Mouse (Mus musculus): ENCODE measurements around the gene U2af1l4. TPM values are rescaled to one million over a fixed set of nuclear protein-coding genes. Genes with fewer than 3 reads are reported as not detected.

U2af1l4 gene
- polyA plus RNA-seq, 1 experiment from 2014 or later, result 122 TPM

DNA sequence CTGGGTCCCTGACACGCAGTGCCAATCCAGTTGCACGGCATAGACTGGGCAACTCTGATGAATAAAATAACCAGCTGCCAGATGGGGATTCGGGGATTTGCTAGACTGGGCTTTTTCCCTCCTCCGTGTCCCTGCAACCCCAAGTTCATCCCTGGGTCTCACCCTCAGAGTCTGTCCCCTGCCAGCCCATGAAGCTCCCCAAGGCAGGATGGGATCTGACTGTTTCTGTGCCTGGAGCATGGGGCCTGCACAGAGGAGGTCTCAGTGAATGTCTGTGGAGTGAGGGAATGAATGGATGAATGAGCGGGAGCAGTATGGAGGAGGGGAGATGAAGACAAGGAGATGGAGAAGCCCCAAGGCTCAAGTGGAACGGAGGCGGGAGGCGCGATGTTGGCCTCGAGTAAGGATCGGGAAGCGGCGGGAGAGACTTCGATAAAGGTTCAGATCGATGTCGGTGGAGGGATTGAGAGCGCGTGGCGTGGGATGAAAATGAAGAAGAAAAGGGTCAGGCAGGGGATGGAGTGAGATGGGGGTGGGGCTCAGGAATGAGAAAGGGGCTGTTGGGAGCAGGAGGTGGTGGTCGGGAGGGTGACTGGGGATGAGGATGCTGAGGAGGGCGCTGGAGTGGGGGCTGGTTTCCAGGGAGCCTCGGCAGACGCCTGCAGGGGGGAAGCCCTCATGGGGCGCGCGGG lies 29.0 kb upstream of the U2af1l4 start:
- Histone ChIP-seq H3K4me3 (peak overlapping the region; percentile 77), H3K9ac (peak overlapping the region; percentile 91), H3K27me3 (no peaks in the 10 kb centered on the region), H3K9me3 (replicated peaks) (no peaks in the 10 kb centered on the region), H3K4me1 (peaks cover 40% of the 10 kb centered on the region), H3K27ac (peak overlapping the region; percentile 89), H3K4me2 (peak overlapping the region; percentile 94), H3K36me3 (ENCODE audit: poor library complexity, severe bottlenecking) (peaks cover 51% of the 10 kb centered on the region)
- WGBS, result 2% methylated on average over 22 of the region's 26 CpGs
- ATAC-seq, result peak; percentile 44

DNA sequence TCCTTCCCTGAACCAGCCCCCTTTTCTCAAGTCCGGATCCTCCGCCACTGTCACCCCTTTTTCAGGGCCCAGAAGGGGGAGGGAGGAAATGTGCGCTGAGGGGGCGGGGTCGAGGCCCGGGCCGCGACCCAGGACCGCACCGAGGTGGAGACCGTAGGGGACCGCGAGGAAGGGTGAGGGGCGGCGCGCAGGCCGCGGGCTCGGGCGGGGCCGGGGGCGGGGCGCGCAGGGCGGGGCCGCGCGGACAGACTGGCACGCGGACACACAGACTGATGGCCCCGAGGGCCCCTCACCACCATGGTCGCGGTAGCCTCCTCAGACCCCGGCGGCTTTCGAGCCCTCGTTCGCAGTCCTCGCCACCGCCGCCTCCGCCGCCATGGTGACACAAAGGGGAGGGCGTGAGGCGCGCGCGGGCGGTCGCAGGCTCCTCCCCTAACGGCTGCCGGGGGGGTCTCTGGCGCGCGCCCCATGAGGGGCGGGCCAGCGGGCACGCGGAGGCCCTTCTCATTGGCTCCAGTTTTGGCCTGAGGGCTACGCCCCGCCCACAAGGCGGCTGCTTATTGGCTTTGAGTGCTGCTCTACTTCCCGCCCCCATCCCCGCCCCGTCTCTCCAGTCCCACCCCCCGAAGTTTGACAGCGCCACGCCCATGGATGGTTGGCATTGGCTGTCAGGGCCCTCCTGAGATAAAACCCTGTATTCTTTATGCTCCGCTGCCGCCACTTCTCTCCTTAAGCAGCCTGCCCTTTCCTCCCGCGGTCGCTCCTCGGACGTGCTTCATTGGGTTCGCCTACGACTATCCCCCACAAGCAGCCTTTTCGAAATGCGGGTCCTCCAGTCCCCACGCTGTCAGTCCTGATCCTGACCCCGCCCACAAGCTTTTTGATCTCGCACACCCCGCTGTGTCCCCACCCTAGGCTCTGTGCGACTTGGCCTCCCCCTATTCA lies 28.2 kb upstream of the U2af1l4 start, which contains the start of gene Arhgap33:
TSS of gene Arhgap33 (minus strand) at position 428 of the 945 bp plus-strand sequence.
- no peaks in the 10 kb centered on the region for H3K9me3 ChIP-seq (replicated peaks)
- peaks cover 40% of the 10 kb centered on the region for H3K4me1 ChIP-seq
- WGBS, result 1% methylated on average over 59 of the region's 84 CpGs
- peak within 1 kb of the TSS; percentile 92 for H3K27ac ChIP-seq
- peak within 1 kb of the TSS; percentile 77 for H3K4me3 ChIP-seq
- peak; percentile 88 for ATAC-seq
- peak within 1 kb of the TSS; percentile 91 for H3K9ac ChIP-seq
- H3K27me3 ChIP-seq, result no peaks in the 10 kb centered on the region
- H3K4me2 ChIP-seq, result peak within 1 kb of the TSS; percentile 94
- peaks cover 48% of the 10 kb centered on the region for H3K36me3 ChIP-seq (ENCODE audit: poor library complexity, severe bottlenecking)

DNA sequence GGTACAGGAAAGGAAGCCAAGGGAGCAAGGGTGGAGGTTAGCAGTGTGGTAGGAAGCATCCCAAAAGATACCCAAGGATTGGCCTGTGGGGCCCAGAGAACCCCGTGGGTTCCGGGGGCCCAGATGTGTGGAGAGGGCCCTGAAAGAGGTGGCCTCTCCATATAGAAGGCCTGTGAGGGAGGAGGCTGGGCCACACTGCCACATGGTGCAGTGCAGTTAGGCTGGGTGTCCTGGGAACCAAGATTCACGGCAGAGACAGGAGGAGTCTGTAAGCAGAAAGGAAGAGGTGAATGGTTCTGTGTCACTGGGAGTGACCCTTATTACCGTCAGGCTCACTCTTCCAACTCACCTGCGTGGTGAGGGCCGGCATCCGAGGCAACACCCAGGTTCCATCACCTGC lies 22.5 kb upstream of the U2af1l4 start:
- Histone ChIP-seq H3K9me3 (replicated peaks) (no peaks in the 10 kb centered on the region), H3K4me2 (no peak overlapping the region), H3K36me3 (ENCODE audit: poor library complexity, severe bottlenecking) (peaks cover 55% of the 10 kb centered on the region), H3K27me3 (no peaks in the 10 kb centered on the region), H3K27ac (no peak overlapping the region), H3K4me3 (no peak overlapping the region), H3K4me1 (peaks cover 7% of the 10 kb centered on the region), H3K9ac (no peak overlapping the region)
- WGBS, result 88% methylated on average over 7 of the region's 7 CpGs
- ATAC-seq, result no peak

DNA sequence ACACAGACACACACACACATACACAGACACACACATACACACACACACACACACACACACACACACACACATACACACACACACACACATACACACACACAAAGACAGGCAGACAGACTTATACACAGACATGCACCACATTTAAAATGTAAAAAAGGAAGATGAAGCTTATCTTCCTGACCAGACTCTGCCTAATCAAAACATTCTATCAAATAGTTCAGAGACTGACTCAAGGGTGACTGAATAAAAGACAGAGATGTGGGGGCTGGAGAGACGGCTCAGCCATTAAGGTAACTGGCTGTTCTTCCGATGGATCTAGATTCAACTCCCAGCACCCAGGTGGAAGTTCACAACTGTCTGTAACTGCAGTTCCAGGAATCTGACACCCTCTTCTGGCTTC lies 18.8 kb upstream of the U2af1l4 start:
- no peak for ATAC-seq
- Histone ChIP-seq H3K9me3 (replicated peaks) (no peaks in the 10 kb centered on the region), H3K27ac (no peak overlapping the region), H3K4me3 (no peak overlapping the region), H3K9ac (no peak overlapping the region), H3K4me1 (no peaks in the 10 kb centered on the region), H3K36me3 (ENCODE audit: poor library complexity, severe bottlenecking) (peaks cover 76% of the 10 kb centered on the region), H3K4me2 (no peak overlapping the region), H3K27me3 (no peaks in the 10 kb centered on the region)
- 97% methylated on average over 2 of the region's 2 CpGs for WGBS

DNA sequence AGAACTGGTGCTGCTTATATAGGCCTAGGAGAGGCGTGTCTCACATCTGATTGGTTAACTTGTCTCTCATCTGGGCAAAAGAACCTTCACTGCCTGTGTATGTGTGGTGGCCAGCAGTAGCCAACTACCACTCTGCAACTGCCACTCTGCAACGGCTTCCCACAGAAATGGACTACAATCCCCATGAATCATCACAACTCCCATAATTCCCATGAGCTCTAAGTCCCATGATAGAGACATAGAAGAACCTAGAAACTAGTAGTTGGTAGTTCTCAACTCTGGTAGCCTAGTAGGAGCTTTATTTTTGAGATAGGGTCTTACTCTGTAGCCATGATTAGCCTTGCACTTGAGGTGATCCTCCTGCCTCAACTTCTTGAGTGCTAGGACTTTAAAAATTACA lies 13.2 kb upstream of the U2af1l4 start:
- H3K4me3 ChIP-seq, result no peak overlapping the region
- no peak overlapping the region for H3K4me2 ChIP-seq
- WGBS, result 91% methylated on average over 2 of the region's 2 CpGs

DNA sequence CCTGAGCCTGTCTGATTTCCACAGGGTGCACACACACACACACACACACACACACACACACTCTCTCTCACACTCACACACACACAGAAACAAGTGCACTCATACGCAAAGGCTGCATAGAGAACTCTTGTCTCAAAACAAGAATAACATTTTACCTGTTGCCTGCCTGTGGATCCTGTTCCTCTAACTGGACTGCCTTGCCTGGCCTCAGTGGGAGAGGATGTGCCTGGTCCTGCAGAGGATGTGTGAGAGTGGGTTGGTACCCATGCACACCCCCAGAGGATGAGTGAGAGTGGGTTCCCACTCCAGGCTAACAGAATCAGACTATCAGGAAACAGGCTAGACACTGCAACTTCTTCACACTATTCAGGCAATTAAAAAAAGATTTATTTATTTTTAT lies 12.5 kb upstream of the U2af1l4 start:
- WGBS, result 92% methylated on average over 1 of the region's 1 CpGs
- Histone ChIP-seq H3K4me1 (peaks cover 19% of the 10 kb centered on the region), H3K4me3 (no peak overlapping the region), H3K9me3 (replicated peaks) (no peaks in the 10 kb centered on the region), H3K9ac (no peak overlapping the region), H3K4me2 (no peak overlapping the region), H3K27ac (no peak overlapping the region), H3K36me3 (ENCODE audit: poor library complexity, severe bottlenecking) (peaks cover 47% of the 10 kb centered on the region), H3K27me3 (no peaks in the 10 kb centered on the region)
- ATAC-seq, result no peak

More for the DNA sequence above, 13.2 kb upstream of the U2af1l4 start:
- Histone ChIP-seq H3K27me3 (no peaks in the 10 kb centered on the region), H3K27ac (no peak overlapping the region), H3K4me1 (peaks cover 19% of the 10 kb centered on the region), H3K9ac (no peak overlapping the region), H3K9me3 (replicated peaks) (no peaks in the 10 kb centered on the region), H3K36me3 (ENCODE audit: poor library complexity, severe bottlenecking) (peaks cover 45% of the 10 kb centered on the region)
- ATAC-seq, result no peak

DNA sequence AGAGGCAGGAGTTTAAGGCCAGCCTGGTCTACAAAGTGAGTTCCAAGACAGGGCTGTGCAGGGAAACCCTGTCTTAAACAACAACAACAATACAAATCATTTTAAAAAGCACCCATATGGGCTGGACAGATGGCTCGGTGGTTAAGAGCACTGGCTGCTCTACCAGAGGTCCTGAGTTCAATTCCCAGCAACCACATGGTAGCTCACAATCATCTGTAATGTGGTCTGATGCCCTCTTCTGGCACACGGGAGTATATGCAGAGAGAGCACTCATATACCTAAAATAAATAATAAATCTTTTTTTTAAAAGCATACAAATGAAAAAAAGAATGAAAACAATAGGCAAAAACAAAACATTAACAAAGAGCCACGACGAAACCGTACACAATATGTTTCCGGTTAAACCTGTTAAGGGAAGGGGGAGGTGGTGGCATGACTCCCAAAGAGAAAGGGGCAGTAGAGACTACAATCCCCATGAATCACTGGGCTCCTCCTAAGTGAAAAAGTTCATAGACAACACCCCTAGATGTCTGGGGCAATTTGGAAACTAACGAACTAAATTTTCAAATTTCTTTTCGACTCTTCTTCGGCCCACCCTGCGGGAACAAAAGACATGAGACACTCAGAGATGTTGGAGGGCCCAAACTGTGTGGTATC lies 11.5 kb upstream of the U2af1l4 start:
- Histone ChIP-seq H3K9ac (peak overlapping the region; percentile 73), H3K4me1 (peaks cover 19% of the 10 kb centered on the region), H3K27me3 (no peaks in the 10 kb centered on the region), H3K36me3 (ENCODE audit: poor library complexity, severe bottlenecking) (peaks cover 48% of the 10 kb centered on the region), H3K4me2 (peak overlapping the region; percentile 84), H3K4me3 (peak overlapping the region; percentile 60), H3K27ac (peak overlapping the region; percentile 96), H3K9me3 (replicated peaks) (no peaks in the 10 kb centered on the region)
- ATAC-seq, result peak; percentile 64
- WGBS, result 2% methylated on average over 10 of the region's 10 CpGs

DNA sequence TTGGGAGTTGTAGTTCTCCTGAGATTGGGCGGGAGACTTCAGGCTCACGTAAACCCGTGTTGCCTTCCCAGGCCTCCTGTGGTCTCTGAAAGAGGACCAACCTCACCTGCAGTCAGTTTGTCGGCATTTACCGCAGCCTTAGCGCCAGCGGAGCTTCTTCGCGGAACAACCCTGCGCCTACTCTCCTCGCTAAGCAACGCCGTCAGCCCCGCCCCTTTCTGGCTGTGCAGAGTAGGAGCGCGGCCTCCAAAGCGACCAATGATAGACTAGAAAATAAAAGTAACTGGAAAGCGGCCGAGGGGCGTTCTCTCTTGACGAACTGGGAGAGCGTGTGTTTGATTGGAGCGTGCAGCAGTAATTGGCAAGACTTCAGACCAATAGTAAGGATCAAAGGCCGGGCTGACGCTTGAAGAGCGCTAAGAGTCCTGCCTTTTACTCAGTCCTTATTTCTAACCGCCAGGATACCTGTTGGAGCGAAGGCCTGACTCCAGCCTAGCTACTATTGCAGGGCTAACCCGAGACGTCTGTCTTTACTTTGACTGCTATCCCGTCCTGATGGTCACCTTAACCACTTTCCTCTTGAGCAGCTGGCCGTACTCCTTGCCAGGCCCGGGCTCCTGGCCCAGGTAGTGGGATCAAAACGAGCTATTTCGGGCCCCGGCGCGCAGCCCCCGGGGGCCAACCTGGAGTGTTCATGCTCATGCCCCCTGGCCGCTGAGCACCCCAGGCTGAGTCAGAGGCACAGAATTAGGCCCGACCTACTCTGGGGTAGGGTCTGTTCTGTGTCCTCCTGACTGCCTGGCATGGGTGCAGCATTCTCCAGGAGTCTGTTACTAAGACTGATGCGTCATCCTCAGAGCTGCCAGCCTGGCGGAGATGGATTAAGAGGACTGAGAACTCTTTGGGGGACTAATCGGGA lies 10.7 kb upstream of the U2af1l4 start, which contains the start of the genes Hspb6 and Proser3:
TSS of gene Hspb6 (plus strand) at position 77 of the 919 bp plus-strand sequence.
TSS of gene Proser3 (minus strand) at position 198 of the 919 bp plus-strand sequence.
- peak; percentile 97 for ATAC-seq
- H3K9me3 ChIP-seq (replicated peaks), result no peaks in the 10 kb centered on the region

DNA sequence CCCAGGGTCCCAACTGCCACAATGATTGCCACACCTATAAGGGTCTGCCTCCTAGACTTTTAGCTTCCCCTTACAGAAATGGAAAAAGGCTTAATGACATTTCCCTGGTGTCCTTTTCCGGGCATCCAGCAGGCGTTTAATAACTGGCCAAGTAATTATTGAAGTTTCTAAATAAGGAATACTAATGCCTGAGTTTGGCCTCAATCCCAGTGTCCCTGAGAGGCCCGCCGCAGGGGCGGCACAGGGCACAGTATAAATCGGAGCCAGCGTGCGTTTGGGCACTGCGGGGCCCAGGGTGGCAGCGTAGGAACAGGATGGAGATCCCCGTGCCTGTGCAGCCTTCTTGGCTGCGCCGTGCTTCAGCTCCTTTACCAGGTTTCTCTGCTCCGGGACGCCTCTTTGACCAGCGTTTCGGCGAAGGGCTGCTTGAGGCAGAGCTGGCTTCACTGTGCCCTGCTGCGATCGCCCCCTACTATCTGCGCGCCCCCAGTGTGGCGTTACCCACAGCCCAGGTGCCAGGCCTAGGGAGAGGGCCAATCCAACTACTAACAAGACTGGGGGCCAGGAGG lies 10.0 kb upstream of the U2af1l4 start:
- H3K9ac ChIP-seq, result peak overlapping the region; percentile 73
- 8% methylated on average over 23 of the region's 23 CpGs for WGBS
- peaks cover 23% of the 10 kb centered on the region for H3K4me1 ChIP-seq
- peak overlapping the region; percentile 60 for H3K4me3 ChIP-seq
- H3K4me2 ChIP-seq, result peak overlapping the region; percentile 84
- no peaks in the 10 kb centered on the region for H3K27me3 ChIP-seq
- ATAC-seq, result no peak
- H3K9me3 ChIP-seq (replicated peaks), result no peaks in the 10 kb centered on the region
- H3K36me3 ChIP-seq (ENCODE audit: poor library complexity, severe bottlenecking), result peaks cover 51% of the 10 kb centered on the region
- peak overlapping the region; percentile 77 for H3K27ac ChIP-seq

More for the DNA sequence above, 10.7 kb upstream of the U2af1l4 start, which contains the start of the genes Hspb6 and Proser3:
- Histone ChIP-seq H3K27me3 (no peaks in the 10 kb centered on the region), H3K4me1 (peaks cover 19% of the 10 kb centered on the region), H3K4me3 (peak within 1 kb of the TSS; percentile 60), H3K4me2 (peak within 1 kb of the TSS; percentile 84), H3K9ac (peak within 1 kb of the TSS; percentile 73), H3K36me3 (ENCODE audit: poor library complexity, severe bottlenecking) (peaks cover 51% of the 10 kb centered on the region), H3K27ac (peak within 1 kb of the TSS; percentile 96)
- WGBS, result under 1% methylated on average over 44 of the region's 44 CpGs

DNA sequence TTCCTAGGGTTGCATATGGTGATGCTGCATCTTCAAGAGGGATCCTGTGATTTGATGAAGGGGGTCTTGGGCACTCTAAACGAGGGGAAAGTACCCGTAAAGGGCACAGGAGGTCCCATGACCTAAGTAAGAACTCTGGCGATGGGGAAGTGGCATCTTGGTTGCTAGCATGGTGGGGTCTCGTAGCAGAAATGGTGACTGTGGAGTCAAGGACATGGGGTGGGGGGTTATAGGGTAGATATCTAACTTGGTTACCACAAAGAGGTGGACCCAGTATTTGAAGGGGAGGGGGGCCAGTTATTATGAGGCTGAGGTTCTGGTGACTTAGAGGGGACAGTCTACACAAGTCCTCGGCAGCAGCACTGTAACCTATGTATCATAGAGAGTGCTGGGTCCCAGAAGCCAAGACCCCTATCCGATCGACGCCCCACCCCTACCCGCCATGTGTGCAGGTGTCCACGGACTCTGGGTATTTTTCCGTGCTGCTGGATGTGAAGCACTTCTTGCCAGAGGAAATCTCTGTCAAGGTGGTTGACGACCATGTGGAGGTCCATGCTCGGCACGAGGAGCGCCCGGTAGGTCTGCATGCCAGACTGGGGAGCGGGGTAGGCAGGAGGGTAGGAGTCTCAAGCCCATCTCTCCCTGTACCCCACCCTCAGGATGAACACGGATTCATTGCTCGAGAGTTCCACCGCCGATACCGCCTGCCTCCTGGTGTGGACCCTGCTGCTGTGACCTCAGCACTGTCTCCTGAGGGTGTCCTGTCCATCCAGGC lies 9.1 kb upstream of the U2af1l4 start:
- Histone ChIP-seq H3K4me3 (peak overlapping the region; percentile 60), H3K27ac (no peak overlapping the region; the same call in 1 of the 2 replicates), H3K9ac (peak overlapping the region; percentile 73; the same call in 1 of the 2 replicates), H3K4me1 (peaks cover 32% of the 10 kb centered on the region), H3K4me2 (peak overlapping the region; percentile 84), H3K27me3 (no peaks in the 10 kb centered on the region), H3K36me3 (ENCODE audit: poor library complexity, severe bottlenecking) (peaks cover 42% of the 10 kb centered on the region), H3K9me3 (replicated peaks) (no peaks in the 10 kb centered on the region)
- no peak for ATAC-seq
- 86% methylated on average over 22 of the region's 22 CpGs for WGBS

Data from forebrain, embryonic 13.5 days (tissue).